Mouse (Mus musculus) G1E-ER4 (cell line): Measurements from ENCODE around the gene Cd79b. TPM values are rescaled to one million over a fixed set of nuclear protein-coding genes. Genes with fewer than 3 reads are reported as not detected.

ENCODE experiments used
- GATA1 ChIP-seq: IDR thresholded peaks from one replicate; pipeline ENCODE4 v1.8.0; 2012; ENCODE audit warnings: low read length, inconsistent platforms
- polyA plus RNA-seq: library from polyadenylated mRNA; stranded (reverse); fragments of >175 nt; gene quantifications from 2 replicates; pipeline ENCODE4 v1.2.3, GENCODE M21; 2012

Cd79b gene
- not detected in 2 replicates for polyA plus RNA-seq

- no peak for TF ChIP-seq GATA1
Observed at GRCm38 (mm10) chr11:106314333-106314812, at the start of gene Cd79b. TSS of gene Cd79b (minus strand) at chr11:106314762.

- no peak for TF ChIP-seq GATA1
Observed at GRCm38 (mm10) chr11:106359350-106359749, 44.8 kb upstream of the Cd79b start.

GRCm38 (mm10) chr11:106355382-106356128 is 41.0 kb upstream of the Cd79b start:
- no peak for TF ChIP-seq GATA1

- TF ChIP-seq GATA1: no peak
Observed at GRCm38 (mm10) chr11:106354181-106354580, 39.6 kb upstream of the Cd79b start.

GRCm38 (mm10) chr11:106353188-106353587 is 38.6 kb upstream of the Cd79b start, which contains the start of gene Scn4a:
TSS of gene Scn4a (minus strand) at chr11:106353288.
- no peak for TF ChIP-seq GATA1

- TF ChIP-seq GATA1: no peak
Observed at GRCm38 (mm10) chr11:106351941-106352340, 37.4 kb upstream of the Cd79b start.

GRCm38 (mm10) chr11:106351253-106351652 is 36.7 kb upstream of the Cd79b start:
- TF ChIP-seq GATA1: no peak

- TF ChIP-seq GATA1: no peak
Observed at GRCm38 (mm10) chr11:106350853-106351252, 36.3 kb upstream of the Cd79b start.

- no peak for TF ChIP-seq GATA1
Observed at GRCm38 (mm10) chr11:106349772-106350171, 35.2 kb upstream of the Cd79b start.

- no peak for TF ChIP-seq GATA1
Observed at GRCm38 (mm10) chr11:106344910-106345309, 30.3 kb upstream of the Cd79b start.

GRCm38 (mm10) chr11:106340990-106341520 is 26.5 kb upstream of the Cd79b start:
- no peak for TF ChIP-seq GATA1

GRCm38 (mm10) chr11:106338870-106339269 is 24.3 kb upstream of the Cd79b start:
- no peak for TF ChIP-seq GATA1

- no peak for TF ChIP-seq GATA1
Observed at GRCm38 (mm10) chr11:106338029-106338428, 23.5 kb upstream of the Cd79b start.

GRCm38 (mm10) chr11:106334066-106334465 is 19.5 kb upstream of the Cd79b start:
- no peak for TF ChIP-seq GATA1

GRCm38 (mm10) chr11:106332458-106332857 is 17.9 kb upstream of the Cd79b start:
- no peak for TF ChIP-seq GATA1

GRCm38 (mm10) chr11:106329682-106330081 is 15.1 kb upstream of the Cd79b start:
- no peak for TF ChIP-seq GATA1

GRCm38 (mm10) chr11:106329128-106329527 is 14.6 kb upstream of the Cd79b start:
- no peak for TF ChIP-seq GATA1
